Mouse (Mus musculus) ES-Bruce4 (cell line): Measurements from ENCODE around the gene Smpd3.

Experiments used
- CTCF ChIP-seq: IDR thresholded peaks from one replicate; pipeline ENCODE4 v1.8.1; 2011; ENCODE audit warnings: low read depth, low read length
- EP300 ChIP-seq: IDR thresholded peaks from 2 replicates; pipeline ENCODE4 v1.6.1; 2011; ENCODE audit warnings: low read depth, low read length; ENCODE audit not compliant: insufficient read depth
- POLR2A ChIP-seq: IDR thresholded peaks from one replicate; pipeline ENCODE4 v1.8.1; 2011; ENCODE audit warnings: low read length; ENCODE audit not compliant: insufficient read depth

DNA sequence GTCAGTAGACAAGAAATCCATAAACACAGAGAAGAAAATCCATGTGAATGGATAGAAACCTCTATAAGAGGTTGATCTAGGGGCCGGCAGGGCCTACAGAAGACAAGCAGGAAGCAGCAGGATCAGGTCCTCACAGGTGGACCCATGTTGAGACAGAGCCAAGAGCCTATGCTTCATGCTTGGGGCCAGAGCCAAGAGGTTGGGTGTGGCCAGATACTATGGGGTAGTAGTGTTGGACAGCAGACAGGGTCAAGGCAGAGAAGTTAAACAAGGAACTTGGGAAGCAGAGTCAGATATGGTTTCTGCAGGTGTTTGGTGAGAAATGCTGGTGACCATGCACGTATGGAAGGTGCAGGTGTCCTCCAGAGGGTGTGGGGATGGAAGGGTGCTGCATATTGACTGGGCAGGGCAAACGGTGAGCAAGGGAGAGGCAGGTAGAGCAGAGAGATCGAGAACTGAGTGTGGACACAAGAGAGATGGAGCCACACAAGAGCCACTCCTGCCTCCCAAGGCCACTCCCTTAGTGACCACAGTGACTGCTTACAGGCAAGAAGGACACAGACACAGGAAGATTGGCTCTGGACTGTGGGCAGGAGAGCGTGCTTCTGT, 61.0 kb downstream of the Smpd3 start:
- no peak for TF ChIP-seq POLR2A
- TF ChIP-seq CTCF: no peak
- TF ChIP-seq EP300: no peak
